Mouse (Mus musculus) thymus, postnatal 25 days (tissue): Measurements from ENCODE around the gene Esrra.

ENCODE experiments used
- DNase-seq: peaks from one replicate; pipeline ENCODE4 v3.0.0; 2022

The Esrra gene

GRCm38 (mm10) chr19:6921647-6922567 lies at the start of gene Esrra:
Gene Esrra, minus strand, starts transcription at chr19:6921813.
- peak; percentile 100 for DNase-seq

- no peak for DNase-seq
Observed at GRCm38 (mm10) chr19:6970460-6971085, 49.0 kb upstream of the Esrra start.

GRCm38 (mm10) chr19:6969665-6970381 lies 48.2 kb upstream of the Esrra start:
- DNase-seq, result peak; percentile 74

DNA sequence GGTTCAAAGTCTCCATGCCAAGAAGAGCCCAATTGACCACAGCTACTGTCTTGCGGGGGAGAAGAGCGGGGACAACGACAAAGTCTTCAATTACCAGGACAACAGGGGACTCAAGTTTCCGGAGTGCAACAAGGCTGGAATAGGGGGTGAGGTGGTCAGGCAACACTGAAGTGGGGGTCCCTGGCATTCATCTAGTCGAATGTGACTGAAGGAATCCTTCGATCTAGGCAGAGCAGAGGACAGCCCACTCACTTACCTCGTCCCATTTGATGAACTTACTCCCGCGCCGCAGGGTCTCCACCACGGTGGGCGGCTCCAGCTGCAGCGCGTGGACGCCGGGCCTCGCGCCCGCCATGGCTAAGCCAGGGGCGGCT lies 47.7 kb upstream of the Esrra start:
- DNase-seq, result no peak

DNA sequence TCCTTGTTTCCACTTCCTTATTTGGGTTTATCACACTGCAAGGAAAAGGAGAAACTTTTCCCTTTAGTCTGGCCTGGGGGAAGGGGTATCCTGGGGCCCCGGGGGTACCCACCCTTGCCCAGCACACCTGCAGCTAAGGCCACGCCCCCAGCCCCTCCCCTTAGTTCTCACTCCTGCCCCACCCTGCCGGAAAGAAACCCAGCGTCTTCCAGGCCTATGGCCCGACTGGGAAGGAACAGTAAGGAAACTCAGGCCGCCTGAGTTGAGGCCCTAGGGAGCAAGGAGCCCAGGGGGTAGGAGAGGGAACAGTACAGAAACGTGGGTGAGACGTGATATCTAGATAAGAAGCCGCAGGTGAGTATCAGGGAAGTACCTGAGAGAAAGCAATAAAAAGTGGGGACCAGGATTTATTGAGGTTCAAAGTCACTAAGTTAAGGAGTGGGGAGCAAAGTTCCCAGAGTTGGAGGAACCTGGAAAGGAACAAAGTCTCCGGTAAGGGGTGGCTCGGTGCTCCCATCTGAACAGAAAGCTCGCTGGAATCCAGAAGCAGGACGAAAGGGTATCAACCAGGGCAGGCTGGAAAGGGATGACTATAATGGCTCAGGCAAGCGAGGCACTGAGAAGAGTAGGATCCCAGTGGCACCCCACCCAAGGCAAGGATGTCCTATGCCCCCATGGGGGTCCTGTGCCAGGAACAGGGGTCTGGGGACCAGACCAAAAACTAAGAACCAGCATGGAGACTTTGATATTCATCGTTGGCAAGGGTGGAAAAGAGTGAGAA lies 47.1 kb upstream of the Esrra start:
- peak; percentile 37 for DNase-seq

- DNase-seq, result no peak
Observed at GRCm38 (mm10) chr19:6956461-6956860, 34.8 kb upstream of the Esrra start.

GRCm38 (mm10) chr19:6955424-6955823 lies 33.8 kb upstream of the Esrra start:
- no peak for DNase-seq

DNA sequence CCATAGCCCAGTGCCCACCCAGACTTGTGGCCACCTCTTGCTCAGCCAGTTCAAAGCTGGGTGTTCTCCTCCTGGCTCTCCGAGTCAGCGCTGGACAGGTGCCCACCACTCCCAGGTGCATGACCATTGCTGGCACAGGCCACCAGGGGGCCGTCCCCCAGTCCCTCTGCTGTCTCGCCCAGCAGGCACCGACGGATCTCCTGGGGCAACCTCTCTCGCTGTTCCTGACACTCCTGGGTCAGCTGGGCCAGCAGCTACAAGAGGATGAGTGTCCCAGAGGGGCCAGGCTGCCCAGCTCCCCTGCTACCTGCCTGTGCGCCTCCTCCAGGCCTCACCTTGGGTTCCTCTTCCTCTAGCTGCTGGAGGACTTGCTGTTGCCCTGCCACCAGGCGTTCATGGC lies 32.4 kb upstream of the Esrra start:
- DNase-seq, result peak; percentile 36

GRCm38 (mm10) chr19:6952712-6953037 lies 31.1 kb upstream of the Esrra start:
- DNase-seq, result peak; percentile 43

GRCm38 (mm10) chr19:6951994-6952711 lies 30.5 kb upstream of the Esrra start:
- peak; percentile 58 for DNase-seq

GRCm38 (mm10) chr19:6951381-6951968 lies 29.9 kb upstream of the Esrra start:
- peak; percentile 85 for DNase-seq

DNA sequence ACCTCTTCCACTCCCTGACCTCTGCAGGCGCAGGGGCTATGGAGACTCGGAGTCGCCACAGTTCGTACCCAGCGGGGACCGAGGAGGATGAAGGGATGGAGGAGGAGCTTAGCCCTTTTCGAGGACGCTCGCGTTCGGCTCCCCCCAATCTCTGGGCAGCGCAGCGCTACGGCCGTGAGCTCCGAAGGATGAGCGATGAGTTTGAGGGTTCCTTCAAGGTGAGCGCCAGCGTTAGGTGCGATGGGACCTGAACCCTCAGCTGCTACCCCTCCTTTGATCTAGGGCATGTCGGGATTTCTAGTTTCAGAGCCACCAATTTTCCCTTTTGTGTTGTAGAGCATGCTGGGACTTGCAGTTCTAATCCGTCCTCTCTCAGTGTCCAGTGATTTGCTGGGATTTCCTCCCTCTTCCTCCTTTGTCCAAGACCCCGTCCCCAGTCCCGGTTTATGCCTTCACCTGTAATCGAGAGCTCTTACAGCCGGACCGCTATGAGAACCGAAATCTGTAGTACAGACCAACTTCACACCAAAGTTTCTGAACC lies 29.1 kb upstream of the Esrra start:
- DNase-seq, result peak; percentile 56

DNA sequence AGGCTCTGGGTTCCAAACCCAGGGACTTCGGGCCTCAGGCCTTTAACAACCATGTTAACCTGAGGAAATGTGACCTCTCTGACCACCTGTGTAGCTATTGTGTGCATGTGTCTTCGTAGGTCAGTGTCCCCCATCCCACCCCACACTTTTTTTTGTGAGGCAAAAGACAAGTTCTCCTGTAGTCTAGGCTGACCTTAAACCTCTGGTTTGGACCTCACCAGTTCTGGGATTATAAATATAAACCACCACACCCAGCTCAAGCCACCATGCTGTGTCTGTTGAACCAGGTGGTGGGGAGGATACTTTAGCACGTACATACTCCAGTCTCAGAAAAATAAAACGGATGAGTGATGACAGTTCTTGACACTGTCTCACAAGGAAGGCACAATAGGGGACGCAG lies 28.3 kb upstream of the Esrra start:
- DNase-seq, result no peak

GRCm38 (mm10) chr19:6949532-6949931 lies 27.9 kb upstream of the Esrra start:
- no peak for DNase-seq

GRCm38 (mm10) chr19:6948186-6948585 lies 26.6 kb upstream of the Esrra start:
- no peak for DNase-seq

- no peak for DNase-seq
Observed at GRCm38 (mm10) chr19:6947742-6948141, 26.1 kb upstream of the Esrra start.

- DNase-seq, result no peak
Observed at GRCm38 (mm10) chr19:6943709-6944108, 22.1 kb upstream of the Esrra start.

DNA sequence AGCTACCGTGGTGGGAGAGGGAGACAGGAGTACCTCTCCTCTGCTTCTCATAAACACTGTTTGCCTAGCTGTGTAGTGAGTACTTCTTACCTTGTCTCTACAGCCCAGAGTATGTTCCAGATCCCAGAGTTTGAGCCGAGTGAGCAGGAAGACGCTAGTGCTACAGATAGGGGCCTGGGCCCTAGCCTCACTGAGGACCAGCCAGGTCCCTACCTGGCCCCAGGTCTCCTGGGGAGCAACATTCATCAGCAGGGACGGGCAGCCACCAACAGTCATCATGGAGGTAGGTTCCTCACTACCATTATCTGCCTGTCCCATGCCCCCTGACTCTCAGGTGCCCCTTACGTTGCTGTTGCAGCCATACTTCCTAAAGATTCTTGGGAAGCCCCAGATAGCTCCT lies 21.2 kb upstream of the Esrra start:
- DNase-seq, result no peak

- DNase-seq, result peak; percentile 96
Observed at GRCm38 (mm10) chr19:6942249-6942691, 20.7 kb upstream of the Esrra start, which contains the start of gene Gpr137. Gene Gpr137, minus strand, starts transcription at chr19:6942480.

- DNase-seq, result peak; percentile 95
Observed at GRCm38 (mm10) chr19:6941372-6942248, 20.0 kb upstream of the Esrra start, which contains the start of gene Bad. Gene Bad, plus strand, starts transcription at chr19:6941861.
